In genomic region chr13:19640203-19640851, GRCm38 (mm10) we compare ENCODE assay signal across 14 mouse cellular contexts. TPM values are rescaled to one million over a fixed set of nuclear protein-coding genes. Genes with fewer than 3 reads are reported as not detected.
DNase-seq lines count a peak whose midpoint lies in the region; ATAC-seq lines count a peak whose summit lies in the region.
"Had no signal": no experiment of that assay in that cellular context is flagged by ENCODE, and none has a peak within 500 bp of the region (broad histone marks: within the 10 kb centered on the region; RNA-seq: fewer than 3 reads in every experiment).

No protein-coding gene starts in this region.

- H3K4me2 ChIP-seq in forebrain, embryonic 13.5 days = no peak overlapping the region
- no peak overlapping the region for H3K4me2 ChIP-seq in forebrain, embryonic 12.5 days
- H3K4me2 ChIP-seq in embryonic facial prominence, embryonic 14.5 days (ENCODE audit: low read depth, low read length) = no peak overlapping the region

- ATAC-seq in forebrain, embryonic 13.5 days = 0 out of 2 replicates have a peak, but pooled peaks have one; percentile 48
- no peak for ATAC-seq in forebrain, embryonic 12.5 days (ENCODE audit: low FRiP score)
- no peak; the same call in 1 of the 2 replicates for ATAC-seq in embryonic facial prominence, embryonic 14.5 days (ENCODE audit: low read depth)

- peak; percentile 11 for DNase-seq in kidney, postnatal 10 days
- no peak for DNase-seq in kidney, postnatal 25 days
- peak; percentile 15 for DNase-seq in A20 (ENCODE audit: low read depth, low spot score)
- DNase-seq in embryonic facial prominence, embryonic 14.5 days (ENCODE audit: low spot score) = peak; percentile 41
- DNase-seq in neural tube, embryonic 10.5 days (ENCODE audit: extremely low spot score, low spot score) = no peak
- no peak for DNase-seq in urinary bladder, adult 18-20 months (ENCODE audit: low spot score in 2 of 2)
- DNase-seq: cerebellum, adult 18-20 months; kidney, adult 8-10 months; lung, adult 2 months; right cerebral cortex, postnatal 25 days had no signal

- no peak overlapping the region for H3K4me3 ChIP-seq in forebrain, embryonic 13.5 days
- no peak overlapping the region for H3K4me3 ChIP-seq in forebrain, embryonic 12.5 days (replicated peaks)
- H3K4me3 ChIP-seq in embryonic facial prominence, embryonic 14.5 days (ENCODE audit: low read depth, low read length) = no peak overlapping the region
- H3K4me3 ChIP-seq: erythroblast, embryonic 14.5 days had no signal

- 82% methylated on average over 2 of the region's 2 CpGs for WGBS in forebrain, embryonic 13.5 days
- WGBS in forebrain, embryonic 12.5 days = 75% methylated on average over 2 of the region's 2 CpGs
- WGBS in embryonic facial prominence, embryonic 14.5 days = 72% methylated on average over 2 of the region's 2 CpGs

- H3K36me3 ChIP-seq in forebrain, embryonic 13.5 days (ENCODE audit: poor library complexity, severe bottlenecking) = no peaks in the 10 kb centered on the region
- H3K36me3 ChIP-seq in forebrain, embryonic 12.5 days (replicated peaks) = no peaks in the 10 kb centered on the region
- no peaks in the 10 kb centered on the region for H3K36me3 ChIP-seq in embryonic facial prominence, embryonic 14.5 days (ENCODE audit: control insufficient read depth, insufficient read depth, low read length)

- H3K4me1 ChIP-seq in forebrain, embryonic 13.5 days = no peaks in the 10 kb centered on the region
- H3K4me1 ChIP-seq in forebrain, embryonic 12.5 days = no peaks in the 10 kb centered on the region
- H3K4me1 ChIP-seq in embryonic facial prominence, embryonic 14.5 days (ENCODE audit: control insufficient read depth, insufficient read depth, low read length) = no peaks in the 10 kb centered on the region

- no peaks in the 10 kb centered on the region for H3K9me3 ChIP-seq in forebrain, embryonic 13.5 days (replicated peaks)
- no peaks in the 10 kb centered on the region for H3K9me3 ChIP-seq in forebrain, embryonic 12.5 days
- no peaks in the 10 kb centered on the region for H3K9me3 ChIP-seq in embryonic facial prominence, embryonic 14.5 days (ENCODE audit: control insufficient read depth, low read length)

- no peak overlapping the region for H3K9ac ChIP-seq in forebrain, embryonic 13.5 days
- H3K9ac ChIP-seq in forebrain, embryonic 12.5 days = no peak overlapping the region
- H3K9ac ChIP-seq in embryonic facial prominence, embryonic 14.5 days (ENCODE audit: low read depth, low read length) = no peak overlapping the region

- no peaks in the 10 kb centered on the region for H3K27me3 ChIP-seq in forebrain, embryonic 13.5 days
- H3K27me3 ChIP-seq in forebrain, embryonic 12.5 days = no peaks in the 10 kb centered on the region
- H3K27me3 ChIP-seq in embryonic facial prominence, embryonic 14.5 days (replicated peaks; ENCODE audit: control insufficient read depth, insufficient read depth, low read length) = no peaks in the 10 kb centered on the region

- H3K27ac ChIP-seq in forebrain, embryonic 13.5 days = no peak overlapping the region
- no peak overlapping the region for H3K27ac ChIP-seq in forebrain, embryonic 12.5 days
- H3K27ac ChIP-seq in embryonic facial prominence, embryonic 14.5 days (replicated peaks; ENCODE audit: low read depth, low read length) = no peak overlapping the region

RNA-seq across cellular contexts. Expression of gene Sfrp4, which starts 17.4 kb away (rescaled TPM):
- polyA plus RNA-seq in forebrain, embryonic 13.5 days (2015; fragmentation: Nextera tagmentation; extraction: Ambion mirVana) = 2.9 and 3.0 TPM in 2 replicates
- polyA plus RNA-seq in forebrain, embryonic 12.5 days (2016; fragmentation: Nextera tagmentation; extraction: Ambion mirVana) = 2.6 and 3.0 TPM in 2 replicates
- 20.8 and 25.6 TPM in 2 replicates for polyA plus RNA-seq in embryonic facial prominence, embryonic 14.5 days (2014; fragmentation: Nextera tagmentation; extraction: Ambion mirVana)
- polyA plus RNA-seq: erythroblast, embryonic 14.5 days had no signal

RNA-seq across cellular contexts. Expression of gene Epdr1, which starts 20.6 kb away (rescaled TPM):
- polyA plus RNA-seq in forebrain, embryonic 13.5 days (2015; fragmentation: Nextera tagmentation; extraction: Ambion mirVana) = 26.9 and 28.1 TPM in 2 replicates
- polyA plus RNA-seq in forebrain, embryonic 12.5 days (2016; fragmentation: Nextera tagmentation; extraction: Ambion mirVana) = 29.1 and 29.2 TPM in 2 replicates
- polyA plus RNA-seq in embryonic facial prominence, embryonic 14.5 days (2014; fragmentation: Nextera tagmentation; extraction: Ambion mirVana) = 36.9 and 39.4 TPM in 2 replicates

RNA-seq across cellular contexts. Expression of gene Nme8, which starts 57.3 kb away (rescaled TPM):
- polyA plus RNA-seq in forebrain, embryonic 13.5 days (2015; fragmentation: Nextera tagmentation; extraction: Ambion mirVana) = 0.17 TPM in 1 of 2 replicates, not detected in the other
- not detected in 2 replicates for polyA plus RNA-seq in forebrain, embryonic 12.5 days (2016; fragmentation: Nextera tagmentation; extraction: Ambion mirVana)
- polyA plus RNA-seq in embryonic facial prominence, embryonic 14.5 days (2014; fragmentation: Nextera tagmentation; extraction: Ambion mirVana) = not detected in 2 replicates
- polyA plus RNA-seq: erythroblast, embryonic 14.5 days; lung, adult 2 months; neural tube, embryonic 11.5 days had no signal

Comparison
In these comparisons a context has a peak if more than half of its experiments do, and no peak if none do; other contexts are left out.
1. DNase-seq: peak in kidney, postnatal 10 days (single experiment), A20 (single experiment) and embryonic facial prominence, embryonic 14.5 days (single experiment); none in kidney, postnatal 25 days (0 of 2), neural tube, embryonic 10.5 days (single experiment) and urinary bladder, adult 18-20 months (0 of 2).